Mouse (Mus musculus) liver, adult 2 months (tissue): Measurements from ENCODE around the gene Gprc5d. TPM values are rescaled to one million over a fixed set of nuclear protein-coding genes. Genes with fewer than 3 reads are reported as not detected.
A peak's percentile ranks its signal among the peaks of the same experiment; 100 is the strongest.

Experiments
- DNase-seq: peaks from one replicate; pipeline ENCODE4 v3.0.0-alpha.2; 2011; ENCODE audit warnings: low read depth, low spot score; ENCODE audit errors: extremely low read depth
- H3K27ac ChIP-seq: fragments of 200-500 bp; replicated peaks from 2 replicates; pipeline ENCODE4 v1.5.1; 2012; ENCODE audit warnings: low read depth, mild to moderate bottlenecking, control low read depth, inconsistent platforms, low read length; ENCODE audit not compliant: insufficient read depth
- H3K27me3 ChIP-seq: fragments of 200-500 bp; 2 replicates; pipeline ENCODE4 v1.6.1; 2012; ENCODE audit warnings: mild to moderate bottlenecking, moderate library complexity, low read length, inconsistent platforms; ENCODE audit not compliant: control insufficient read depth, insufficient read depth
- H3K36me3 ChIP-seq: fragments of 200-500 bp; 2 replicates; pipeline ENCODE4 v1.6.1; 2012; ENCODE audit warnings: low read length, inconsistent platforms; ENCODE audit not compliant: control insufficient read depth, insufficient read depth
- H3K4me1 ChIP-seq: fragments of 200-500 bp; 2 replicates; pipeline ENCODE4 v1.6.1; 2011; ENCODE audit warnings: low read length; ENCODE audit not compliant: control insufficient read depth, insufficient read depth
- H3K4me3 ChIP-seq: fragments of 200-500 bp; 2 replicates; pipeline ENCODE4 v1.5.1; 2011; ENCODE audit warnings: low read depth, mild to moderate bottlenecking, control low read depth, low read length, moderate library complexity; ENCODE audit not compliant: insufficient read depth
- H3K79me2 ChIP-seq: fragments of 200-500 bp; 2 replicates; pipeline ENCODE4 v1.6.1; 2012; ENCODE audit warnings: inconsistent platforms, mild to moderate bottlenecking, low read length, moderate library complexity; ENCODE audit not compliant: control insufficient read depth, insufficient read depth
- H3K9ac ChIP-seq: fragments of 200-500 bp; 2 replicates; pipeline ENCODE4 v1.6.1; 2012; ENCODE audit warnings: low read depth, mild to moderate bottlenecking, control low read depth, inconsistent platforms, low read length
- CTCF ChIP-seq: fragments of 200-500 bp; IDR thresholded peaks from 2 replicates; pipeline ENCODE4 v1.5.1; 2011; ENCODE audit warnings: low read depth, low read length, control low read depth
- POLR2A ChIP-seq: fragments of 200-500 bp; IDR thresholded peaks from 2 replicates; pipeline ENCODE4 v1.6.1; 2011; ENCODE audit warnings: low read length, control low read depth; ENCODE audit not compliant: insufficient read depth; ENCODE audit errors: extremely low read depth
- WGBS: fragments of 180-500 bp; shearing (Covaris S2); methylation state at CpG from one replicate; pipeline ENCODE4 v1.1.7; 2018; 5-methylcytosine and 5-hydroxymethylcytosine counted together
- polyA plus RNA-seq: library from polyadenylated mRNA; depleted of rRNA; stranded (reverse); fragments of >200 nt; gene quantifications from 2 replicates; pipeline ENCODE4 v1.2.3, GENCODE M21; 2012; rRNA removed
- total RNA-seq: library from RNA; depleted of rRNA; stranded (reverse); fragments of >200 nt; gene quantifications from 2 replicates; pipeline ENCODE4 v1.2.3, GENCODE M21; 2014; rRNA removed

The Gprc5d gene
- total RNA-seq = not detected in 2 replicates
- polyA plus RNA-seq = 0.17 TPM in 1 of 2 replicates, not detected in the other

DNA sequence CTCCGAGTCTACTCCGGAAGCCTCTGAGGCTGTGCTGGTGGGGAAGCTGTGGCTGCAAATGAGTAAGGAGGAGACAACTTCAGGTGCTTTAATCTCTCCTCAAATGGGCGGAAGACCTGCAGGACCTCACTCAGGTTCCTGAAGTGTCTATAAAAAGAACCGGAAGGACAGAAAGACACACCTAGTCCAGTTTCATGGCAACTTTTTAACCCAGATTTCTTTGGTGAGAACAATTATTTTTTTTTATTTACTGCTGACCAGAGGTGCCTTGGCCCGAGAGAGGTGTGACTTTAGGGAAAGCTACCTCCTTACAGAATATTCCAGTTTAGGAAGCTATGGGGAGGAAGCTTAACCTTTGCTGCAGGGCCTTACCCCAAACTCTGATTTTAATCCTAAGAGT, at the start of gene Gprc5d:
Gene Gprc5d, minus strand, starts transcription at position 101 of the 400 bp plus-strand sequence.
- 94% methylated on average over 5 of the region's 5 CpGs for WGBS
- no peak for TF ChIP-seq CTCF
- no peak for TF ChIP-seq POLR2A

DNA sequence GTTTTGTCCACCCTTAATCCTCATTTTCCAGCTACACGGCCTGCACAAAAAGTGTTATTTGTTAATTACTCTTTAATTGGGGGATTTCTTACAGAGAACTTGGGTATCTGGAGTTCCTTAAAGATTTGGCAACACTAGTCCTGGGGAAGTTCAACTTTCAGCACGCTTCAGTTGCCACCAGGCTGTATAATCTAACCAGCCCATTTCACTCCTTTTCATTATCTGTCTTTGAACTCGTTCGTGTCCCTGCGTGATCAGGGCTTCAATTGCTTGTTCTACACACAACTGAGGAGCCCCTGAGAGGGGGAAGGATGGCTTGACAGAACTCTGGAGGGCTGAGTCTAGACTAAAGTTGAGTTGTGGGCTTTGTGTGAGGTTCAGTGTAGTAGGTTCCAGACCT, 48.6 kb upstream of the Gprc5d start:
- H3K4me1 ChIP-seq = peaks cover 28% of the 10 kb centered on the region
- DNase-seq = peak; percentile 51
- 37% methylated on average over 5 of the region's 5 CpGs for WGBS
- H3K9ac ChIP-seq = peak overlapping the region; percentile 80
- peak overlapping the region; percentile 81 for H3K4me3 ChIP-seq
- TF ChIP-seq CTCF (no peak), POLR2A (no peak)
- H3K27ac ChIP-seq = peak overlapping the region; percentile 98
- H3K79me2 ChIP-seq = peaks cover 10% of the 10 kb centered on the region; the same call in 1 of the 2 replicates
- H3K27me3 ChIP-seq = no peaks in the 10 kb centered on the region
- H3K36me3 ChIP-seq = peaks cover 6% of the 10 kb centered on the region; the same call in 1 of the 2 replicates

More for the DNA sequence above, at the start of gene Gprc5d:
- H3K36me3 ChIP-seq = no peaks in the 10 kb centered on the region
- H3K4me3 ChIP-seq = no peak within 1 kb of the TSS
- no peaks in the 10 kb centered on the region for H3K79me2 ChIP-seq
- no peaks in the 10 kb centered on the region for H3K27me3 ChIP-seq
- H3K4me1 ChIP-seq = no peaks in the 10 kb centered on the region
- H3K9ac ChIP-seq = no peak within 1 kb of the TSS
- DNase-seq = no peak
- H3K27ac ChIP-seq = no peak within 1 kb of the TSS

- Histone ChIP-seq H3K27me3 (no peaks in the 10 kb centered on the region), H3K4me3 (peak overlapping the region; percentile 81), H3K27ac (peak overlapping the region; percentile 98), H3K9ac (peak overlapping the region; percentile 80), H3K79me2 (peaks cover 10% of the 10 kb centered on the region; the same call in 1 of the 2 replicates), H3K4me1 (peaks cover 29% of the 10 kb centered on the region), H3K36me3 (peaks cover 6% of the 10 kb centered on the region; the same call in 1 of the 2 replicates)
- WGBS = 26% methylated on average over 3 of the region's 3 CpGs
- DNase-seq = peak; percentile 45
- TF ChIP-seq CTCF = no peak
- no peak for TF ChIP-seq POLR2A
Measured at GRCm38 (mm10) chr6:135166262-135166661, 48.2 kb upstream of the Gprc5d start.

GRCm38 (mm10) chr6:135165706-135166105, 47.6 kb upstream of the Gprc5d start:
- Histone ChIP-seq H3K4me1 (peaks cover 31% of the 10 kb centered on the region), H3K27me3 (no peaks in the 10 kb centered on the region), H3K27ac (peak overlapping the region; percentile 98), H3K79me2 (peaks cover 10% of the 10 kb centered on the region; the same call in 1 of the 2 replicates), H3K36me3 (peaks cover 6% of the 10 kb centered on the region; the same call in 1 of the 2 replicates), H3K4me3 (0 out of 2 replicates have a peak overlapping the region, but pooled peaks have one; percentile 11), H3K9ac (peak overlapping the region; percentile 54)
- TF ChIP-seq CTCF (no peak), POLR2A (no peak)
- WGBS = 18% methylated on average over 2 of the region's 2 CpGs
- DNase-seq = no peak

DNA sequence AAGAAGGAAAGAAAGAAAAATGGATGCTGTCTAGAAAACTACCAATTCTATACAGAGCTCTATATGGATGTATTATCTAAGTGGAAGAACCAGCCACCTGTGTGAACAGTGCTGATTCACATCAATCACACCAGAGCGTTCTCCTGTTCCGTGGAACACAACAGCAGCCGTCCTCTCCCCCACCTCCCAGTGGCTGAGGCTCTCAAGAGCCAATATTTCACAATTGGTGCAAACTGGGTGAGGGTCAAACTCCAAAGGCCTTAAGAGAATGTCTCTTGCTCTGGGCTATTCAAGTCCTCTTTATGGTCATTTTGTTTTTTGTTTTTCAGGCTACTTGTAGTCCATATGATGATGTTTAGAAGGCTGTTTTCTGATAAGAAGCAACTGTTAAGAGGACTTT, 47.1 kb upstream of the Gprc5d start:
- Histone ChIP-seq H3K27me3 (no peaks in the 10 kb centered on the region), H3K9ac (peak overlapping the region; percentile 54), H3K79me2 (peaks cover 10% of the 10 kb centered on the region; the same call in 1 of the 2 replicates), H3K4me1 (peaks cover 31% of the 10 kb centered on the region), H3K27ac (peak overlapping the region; percentile 98), H3K36me3 (peaks cover 6% of the 10 kb centered on the region; the same call in 1 of the 2 replicates), H3K4me3 (peak overlapping the region; percentile 10; the same call in 1 of the 2 replicates)
- peak; percentile 98 for DNase-seq
- no peak for TF ChIP-seq POLR2A
- TF ChIP-seq CTCF = no peak
- WGBS = 18% methylated on average over 3 of the region's 3 CpGs

- 56% methylated on average over 4 of the region's 4 CpGs for whole genome bisulfite sequencing
- Histone ChIP-seq H3K27me3 (no peaks in the 10 kb centered on the region), H3K4me1 (peaks cover 37% of the 10 kb centered on the region), H3K36me3 (peaks cover 6% of the 10 kb centered on the region; the same call in 1 of the 2 replicates), H3K9ac (no peak overlapping the region), H3K27ac (peak overlapping the region; percentile 96), H3K4me3 (no peak overlapping the region), H3K79me2 (peaks cover 17% of the 10 kb centered on the region; the same call in 1 of the 2 replicates)
- no peak for TF ChIP-seq CTCF
- no peak for TF ChIP-seq POLR2A
- DNase-seq = no peak
Measured at GRCm38 (mm10) chr6:135162861-135163260, 44.8 kb upstream of the Gprc5d start.
